Mouse (Mus musculus) lung, embryonic 16.5 days (tissue): ENCODE measurements around the gene St6galnac3. TPM values are rescaled to one million over a fixed set of nuclear protein-coding genes. Genes with fewer than 3 reads are reported as not detected.
A peak's percentile ranks its signal among the peaks of the same experiment; 100 is the strongest.
"Not testable (repeated sequence)": the region's sequence is repeated elsewhere in the genome, so short reads cannot be mapped to it uniquely, and the experiment has no call there.

Experiments
- ATAC-seq: fragments of 200-750 bp; cut with Nextera tagmentation; 2 replicates; pipeline ENCODE4 v1.8.0; 2017; ENCODE audit warnings: low read depth, mild to moderate bottlenecking, moderate library complexity
- H3K27ac ChIP-seq: fragments of 300-500 bp; sonication (generic); 2 replicates; pipeline ENCODE4 v1.5.1; 2014; ENCODE audit warnings: mild to moderate bottlenecking, control low read depth, low read length
- H3K27me3 ChIP-seq: fragments of 300-500 bp; sonication (generic); 2 replicates; pipeline ENCODE4 v1.6.1; 2014; ENCODE audit warnings: low read depth, low read length, mixed read lengths; ENCODE audit not compliant: control insufficient read depth, insufficient read depth
- H3K36me3 ChIP-seq: fragments of 300-500 bp; sonication (generic); 2 replicates; pipeline ENCODE4 v1.6.1; 2014; ENCODE audit warnings: low read length; ENCODE audit not compliant: control insufficient read depth, insufficient read depth
- H3K4me1 ChIP-seq: fragments of 300-500 bp; sonication (generic); replicated peaks from 2 replicates; pipeline ENCODE4 v1.6.1; 2014; ENCODE audit warnings: low read length, mixed read lengths; ENCODE audit not compliant: control insufficient read depth, insufficient read depth
- H3K4me2 ChIP-seq: fragments of 300-500 bp; sonication (generic); 2 replicates; pipeline ENCODE4 v1.6.1; 2014; ENCODE audit warnings: low read depth, low read length, control low read depth
- H3K4me3 ChIP-seq: fragments of 300-500 bp; sonication (generic); 2 replicates; pipeline ENCODE4 v1.5.1; 2014; ENCODE audit warnings: mild to moderate bottlenecking, low read length, control low read depth
- H3K9ac ChIP-seq: fragments of 300-500 bp; sonication (generic); 2 replicates; pipeline ENCODE4 v1.6.1; 2014; ENCODE audit warnings: low read length, control low read depth
- H3K9me3 ChIP-seq: fragments of 300-500 bp; sonication (generic); 2 replicates; pipeline ENCODE4 v1.6.1; 2016; ENCODE audit warnings: low read length; ENCODE audit not compliant: control insufficient read depth
- WGBS: fragments of 180-500 bp; shearing (Covaris S2); extraction: QIAGEN DNeasy Blood & Tissue Kit; methylation state at CpG from one replicate; pipeline ENCODE4 v1.1.7; 2014; 5-methylcytosine and 5-hydroxymethylcytosine counted together
- polyA plus RNA-seq: library from polyadenylated mRNA; unstranded; fragments of >200 nt; fragmentation: Nextera tagmentation; extraction: Ambion mirVana; gene quantifications from 2 replicates; pipeline ENCODE4 v1.2.1, GENCODE M21; 2015

Gene St6galnac3
- polyA plus RNA-seq, 1 experiment from 2014 or later, result 28.4 TPM

DNA sequence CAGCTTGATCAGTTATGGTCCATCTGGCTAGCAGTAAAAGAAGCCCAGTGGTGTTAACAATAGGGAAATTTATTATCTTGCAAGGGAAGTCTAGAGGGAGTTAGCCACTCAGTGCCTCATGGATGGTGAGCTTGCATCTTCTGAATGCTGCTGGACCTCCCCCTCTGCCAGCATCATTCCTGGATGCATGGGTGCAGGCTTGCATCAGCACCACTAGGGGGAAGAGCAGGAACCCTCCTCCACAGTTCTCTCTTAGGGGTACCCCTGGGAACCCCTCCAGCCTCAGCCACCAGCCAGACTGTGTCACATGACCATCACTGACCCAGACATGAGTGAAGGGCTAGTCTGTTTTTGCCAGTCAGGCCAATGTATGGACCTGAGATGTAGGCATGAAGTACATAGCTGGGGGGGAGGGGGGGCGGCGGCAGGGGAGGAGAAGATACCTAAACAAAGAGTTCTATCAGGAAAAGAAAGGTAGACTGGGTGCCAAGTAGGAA is 31.6 kb upstream of the St6galnac3 start:
- whole genome bisulfite sequencing, result 82% methylated on average over 2 of the region's 2 CpGs
- Histone ChIP-seq H3K36me3 (no peaks in the 10 kb centered on the region), H3K9me3 (no peaks in the 10 kb centered on the region), H3K27ac (no peak overlapping the region), H3K4me1 (no peaks in the 10 kb centered on the region; the same call in 1 of the 2 replicates), H3K9ac (no peak overlapping the region), H3K27me3 (no peaks in the 10 kb centered on the region), H3K4me3 (no peak overlapping the region), H3K4me2 (no peak overlapping the region)
- no peak for ATAC-seq

DNA sequence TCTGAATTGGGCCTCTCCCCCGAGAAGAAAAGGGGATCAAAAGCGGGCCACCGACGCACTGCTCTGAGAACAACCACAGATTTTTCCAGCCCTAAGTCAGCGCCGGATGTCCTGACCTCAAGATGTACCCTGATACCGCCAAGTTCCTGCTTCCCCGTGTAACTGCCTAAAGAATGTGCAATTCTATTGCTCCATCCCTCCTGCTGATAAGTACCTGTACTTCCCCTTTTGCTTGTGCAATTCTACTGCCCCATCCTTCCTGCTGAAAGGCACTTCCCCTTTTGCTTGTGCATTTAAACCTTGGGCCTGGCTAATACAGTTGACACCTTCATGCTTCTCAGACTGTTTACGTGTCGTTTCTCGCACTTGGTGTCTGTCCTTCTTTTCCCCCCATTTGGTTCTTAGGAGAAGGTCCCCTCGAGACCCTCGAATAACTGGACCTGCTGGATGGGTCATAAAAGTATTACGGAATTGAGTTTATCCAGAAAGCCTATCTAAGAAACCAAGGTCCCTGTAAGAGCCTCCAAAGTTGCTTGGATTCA is 30.9 kb upstream of the St6galnac3 start:
- not testable (repeated sequence) for H3K27ac ChIP-seq, H3K9ac ChIP-seq, H3K4me1 ChIP-seq, H3K9me3 ChIP-seq, H3K27me3 ChIP-seq, ATAC-seq, H3K4me2 ChIP-seq, H3K36me3 ChIP-seq, H3K4me3 ChIP-seq
- WGBS, result 70% methylated on average over 14 of the region's 14 CpGs

DNA sequence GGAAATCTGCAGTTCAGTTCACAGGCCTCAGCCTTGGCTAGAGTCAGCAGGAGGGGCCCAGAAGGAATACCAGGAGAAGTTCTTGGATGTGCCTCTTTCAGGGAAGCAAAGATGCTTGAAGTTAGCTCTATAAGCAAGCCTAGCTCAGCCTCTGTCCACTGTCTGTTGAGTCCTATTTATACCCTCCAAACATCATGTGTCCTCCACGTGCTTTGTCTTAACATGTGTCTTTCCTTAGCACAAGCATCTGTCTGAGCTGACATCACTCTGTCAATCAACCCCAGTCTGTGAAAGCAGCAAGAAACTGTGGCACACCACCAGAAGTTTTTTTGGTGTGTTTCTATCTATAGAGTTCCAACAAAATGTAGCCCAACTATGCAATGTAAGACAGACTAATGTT is 26.5 kb upstream of the St6galnac3 start:
- Histone ChIP-seq H3K4me3 (no peak overlapping the region), H3K27me3 (no peaks in the 10 kb centered on the region), H3K36me3 (no peaks in the 10 kb centered on the region), H3K9ac (no peak overlapping the region), H3K9me3 (no peaks in the 10 kb centered on the region), H3K27ac (no peak overlapping the region), H3K4me2 (no peak overlapping the region), H3K4me1 (no peaks in the 10 kb centered on the region)
- 34% methylated on average over 1 of the region's 1 CpGs for WGBS
- ATAC-seq, result no peak

DNA sequence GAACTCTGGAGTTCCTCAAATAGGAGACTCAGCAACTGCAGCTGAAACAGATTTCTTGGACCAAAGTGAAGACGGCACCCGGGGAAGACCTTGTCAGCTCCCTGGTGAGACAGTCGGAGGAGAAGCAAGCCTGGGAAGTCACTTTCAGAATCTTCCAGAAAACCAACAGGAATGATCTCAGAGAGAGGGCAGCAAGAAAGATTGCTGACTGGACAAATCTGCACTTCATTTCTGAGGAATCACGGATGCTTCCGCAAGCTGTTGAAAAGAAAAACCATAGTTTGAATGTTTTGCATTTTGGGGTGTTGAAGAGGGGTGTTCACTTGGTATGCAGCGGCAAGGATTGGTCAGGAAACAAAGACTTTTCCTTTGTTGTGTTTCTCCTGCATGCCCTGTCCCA is 24.4 kb upstream of the St6galnac3 start:
- WGBS, result 73% methylated on average over 6 of the region's 6 CpGs
- Histone ChIP-seq H3K4me3 (no peak overlapping the region), H3K9ac (no peak overlapping the region)

DNA sequence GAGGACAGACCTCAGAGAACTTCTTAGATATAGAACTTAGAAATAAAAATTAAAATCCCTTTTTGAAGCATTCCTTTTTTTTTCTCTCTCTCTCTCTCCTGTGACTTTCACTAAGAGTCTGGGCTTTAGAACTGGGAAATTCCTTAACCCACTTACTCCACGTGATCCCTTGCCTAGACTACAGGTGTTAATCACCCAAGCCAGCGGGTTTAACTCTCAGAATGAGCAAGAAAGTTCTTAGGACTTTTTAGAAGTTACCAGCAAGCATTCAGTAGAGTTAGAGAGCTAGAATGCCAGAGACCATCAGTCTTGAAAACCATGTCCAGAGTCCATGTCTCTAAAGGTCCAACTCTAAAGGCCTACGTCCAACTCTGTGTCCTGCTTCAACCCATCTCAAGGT is 23.3 kb upstream of the St6galnac3 start:
- H3K4me3 ChIP-seq, result no peak overlapping the region
- no peaks in the 10 kb centered on the region for H3K4me1 ChIP-seq
- no peak overlapping the region for H3K4me2 ChIP-seq
- H3K9ac ChIP-seq, result no peak overlapping the region
- WGBS, result 83% methylated on average over 3 of the region's 3 CpGs
- no peak for ATAC-seq
- no peaks in the 10 kb centered on the region for H3K9me3 ChIP-seq
- H3K27me3 ChIP-seq, result no peaks in the 10 kb centered on the region
- H3K36me3 ChIP-seq, result no peaks in the 10 kb centered on the region
- H3K27ac ChIP-seq, result no peak overlapping the region

More for the DNA sequence above, 24.4 kb upstream of the St6galnac3 start:
- no peaks in the 10 kb centered on the region for H3K27me3 ChIP-seq
- H3K4me1 ChIP-seq, result no peaks in the 10 kb centered on the region
- H3K9me3 ChIP-seq, result no peaks in the 10 kb centered on the region
- H3K27ac ChIP-seq, result no peak overlapping the region
- no peak overlapping the region for H3K4me2 ChIP-seq
- ATAC-seq, result no peak
- H3K36me3 ChIP-seq, result no peaks in the 10 kb centered on the region

DNA sequence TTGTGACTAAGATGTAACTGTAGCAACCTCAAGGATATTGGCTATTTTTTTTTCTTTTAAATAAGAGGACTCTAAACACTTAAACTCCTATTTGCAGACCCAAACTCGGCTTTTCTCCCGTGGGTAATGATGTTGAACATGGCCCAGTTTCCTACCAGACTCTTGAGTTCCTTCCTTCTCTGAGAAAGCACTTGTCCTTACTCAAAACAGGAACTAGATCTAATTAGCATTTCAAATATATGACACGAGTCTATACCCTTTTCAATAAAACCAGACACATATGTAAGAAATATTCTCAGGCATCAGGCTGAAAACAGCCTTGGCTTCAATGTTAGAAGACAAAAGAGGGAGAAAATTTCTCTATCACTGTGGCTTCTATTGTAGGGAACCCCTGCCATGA is 20.1 kb upstream of the St6galnac3 start:
- Histone ChIP-seq H3K4me3 (no peak overlapping the region), H3K4me2 (no peak overlapping the region), H3K36me3 (no peaks in the 10 kb centered on the region), H3K9ac (no peak overlapping the region), H3K27ac (no peak overlapping the region), H3K4me1 (no peaks in the 10 kb centered on the region), H3K9me3 (no peaks in the 10 kb centered on the region), H3K27me3 (no peaks in the 10 kb centered on the region)
- ATAC-seq, result no peak
- 53% methylated on average over 3 of the region's 3 CpGs for WGBS

DNA sequence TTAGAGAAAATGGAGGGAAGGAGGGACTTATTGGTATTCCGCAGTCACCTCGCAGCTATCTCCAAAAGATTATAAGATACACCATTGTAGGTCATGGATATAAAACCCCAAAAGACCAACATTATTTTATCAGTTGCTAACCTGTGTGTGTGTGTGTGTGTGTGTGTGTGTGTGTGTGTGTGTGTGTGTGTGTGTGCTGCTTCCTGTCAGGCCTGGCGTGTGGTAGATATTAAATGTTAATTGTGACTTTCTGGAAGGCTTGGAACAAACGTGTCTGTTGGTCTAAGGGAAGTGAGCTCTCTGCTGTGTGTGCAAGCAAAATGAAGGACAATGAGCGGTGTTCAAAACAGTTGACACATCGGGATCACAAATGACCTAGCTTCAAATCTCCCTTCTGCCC is 19.5 kb upstream of the St6galnac3 start:
- Histone ChIP-seq H3K9ac (no peak overlapping the region), H3K4me3 (no peak overlapping the region), H3K9me3 (no peaks in the 10 kb centered on the region), H3K27ac (no peak overlapping the region), H3K36me3 (no peaks in the 10 kb centered on the region), H3K27me3 (no peaks in the 10 kb centered on the region), H3K4me1 (no peaks in the 10 kb centered on the region), H3K4me2 (no peak overlapping the region)
- ATAC-seq, result no peak
- 78% methylated on average over 6 of the region's 6 CpGs for WGBS

DNA sequence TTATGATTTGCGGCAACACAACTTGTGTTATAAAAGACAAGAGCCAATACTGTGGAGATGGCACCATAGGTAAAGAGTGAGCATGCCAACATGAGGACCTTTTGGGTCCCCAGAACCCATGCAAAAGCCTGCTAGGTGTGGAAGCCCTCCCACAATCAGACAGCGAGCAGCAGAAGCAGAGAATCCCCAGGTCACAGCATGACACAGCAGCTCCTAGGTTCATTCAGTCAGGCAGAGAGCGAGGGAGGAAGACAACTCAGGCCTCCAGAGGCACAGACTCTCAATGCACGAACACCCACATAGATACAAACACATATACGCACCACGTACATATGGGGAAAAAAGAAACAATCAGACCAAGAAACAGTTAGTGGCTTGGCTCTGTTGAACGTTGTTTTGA is 16.8 kb upstream of the St6galnac3 start:
- no peak overlapping the region for H3K4me3 ChIP-seq
- no peaks in the 10 kb centered on the region for H3K36me3 ChIP-seq
- no peak overlapping the region for H3K27ac ChIP-seq
- ATAC-seq, result no peak
- no peaks in the 10 kb centered on the region for H3K4me1 ChIP-seq
- no peak overlapping the region for H3K4me2 ChIP-seq
- 85% methylated on average over 7 of the region's 7 CpGs for WGBS
- no peaks in the 10 kb centered on the region for H3K9me3 ChIP-seq
- H3K27me3 ChIP-seq, result no peaks in the 10 kb centered on the region
- no peak overlapping the region for H3K9ac ChIP-seq

DNA sequence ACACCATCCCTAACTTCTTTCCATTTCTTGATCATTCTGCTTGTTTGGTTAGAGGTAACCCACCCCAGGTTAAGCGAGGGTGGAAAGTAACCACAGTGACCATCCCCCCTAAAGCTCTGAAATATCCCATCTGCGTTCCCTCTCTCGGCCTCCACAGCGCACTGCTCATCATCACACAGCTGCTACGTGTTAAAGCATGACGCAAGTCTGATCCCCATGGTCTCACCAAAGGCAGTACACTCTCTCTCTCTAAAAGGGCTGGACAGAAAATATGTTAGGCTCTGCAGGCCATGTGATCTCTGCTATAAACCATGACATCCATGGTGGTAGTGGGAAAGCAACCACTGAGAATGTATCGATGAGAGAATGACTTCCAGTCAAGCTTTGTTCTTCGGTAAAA is 14.4 kb upstream of the St6galnac3 start:
- no peaks in the 10 kb centered on the region for H3K27me3 ChIP-seq
- ATAC-seq, result peak; percentile 77
- H3K27ac ChIP-seq, result no peak overlapping the region
- H3K36me3 ChIP-seq, result no peaks in the 10 kb centered on the region
- H3K9me3 ChIP-seq, result no peaks in the 10 kb centered on the region
- 74% methylated on average over 8 of the region's 8 CpGs for WGBS
- no peak overlapping the region for H3K4me2 ChIP-seq
- no peak overlapping the region for H3K9ac ChIP-seq
- H3K4me3 ChIP-seq, result no peak overlapping the region
- H3K4me1 ChIP-seq, result no peaks in the 10 kb centered on the region

DNA sequence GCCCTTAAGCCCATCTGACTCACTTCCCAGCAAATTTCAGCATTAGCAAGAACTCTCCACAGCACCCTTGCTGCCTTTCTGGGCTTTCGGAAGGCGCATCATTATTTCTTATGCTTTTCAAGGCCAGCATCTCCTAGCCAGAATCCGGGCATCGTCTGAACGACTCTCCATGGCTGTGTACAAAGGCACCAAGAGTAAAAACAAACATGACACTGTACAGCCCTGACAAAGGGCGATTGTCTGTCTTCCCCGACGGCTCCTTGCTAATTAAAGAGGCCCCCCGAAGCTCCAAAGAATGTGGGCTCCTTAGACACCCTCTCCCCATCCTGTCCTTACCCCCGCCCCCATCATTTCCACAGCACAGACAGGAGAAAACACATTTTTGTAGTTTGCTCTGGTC is 13.4 kb upstream of the St6galnac3 start:
- Histone ChIP-seq H3K9ac (no peak overlapping the region), H3K4me3 (no peak overlapping the region), H3K4me1 (no peaks in the 10 kb centered on the region), H3K9me3 (no peaks in the 10 kb centered on the region), H3K4me2 (no peak overlapping the region), H3K36me3 (no peaks in the 10 kb centered on the region), H3K27me3 (no peaks in the 10 kb centered on the region), H3K27ac (no peak overlapping the region)
- 46% methylated on average over 10 of the region's 10 CpGs for WGBS
- no peak for ATAC-seq
